ENCODE assay signal across 13 mouse cellular contexts in genomic region chr2:37569888-37570287, GRCm38 (mm10). TPM values are rescaled to one million over a fixed set of nuclear protein-coding genes. Genes with fewer than 3 reads are reported as not detected.
DNase-seq lines count a peak whose midpoint lies in the region; ATAC-seq and TF ChIP-seq lines count a peak whose summit lies in the region.
"Had no signal": no experiment of that assay in that cellular context is flagged by ENCODE, and none has a peak within 500 bp of the region (broad histone marks: within the 10 kb centered on the region; RNA-seq: fewer than 3 reads in every experiment).

No protein-coding gene starts in this region.

- 35% methylated on average over 5 of the region's 5 CpGs for WGBS in forebrain, postnatal 0 days
- 92% methylated on average over 5 of the region's 5 CpGs for WGBS in forebrain, embryonic 12.5 days

- no peak for DNase-seq in forebrain, postnatal 0 days
- peak; percentile 26 to 41 for DNase-seq in layer of hippocampus, postnatal 10 days (ENCODE audit: low spot score in 2 of 2)
- DNase-seq in layer of hippocampus, adult 8-10 months (ENCODE audit: low spot score in 2 of 2): no peak
- DNase-seq in right cerebral cortex, postnatal 4 days: peak; percentile 24
- no peak for DNase-seq in right cerebral cortex, adult 18-20 months
- peak; percentile 38 for DNase-seq in yolk sac, embryonic 10.5 days (ENCODE audit: low spot score)
- no peak for DNase-seq in thymus, adult 18-20 months
- DNase-seq: adrenal gland, postnatal 36 days; cerebellum, adult 8-10 months; layer of hippocampus, adult 9-11 months had no signal

- H3K27ac ChIP-seq in forebrain, postnatal 0 days (ENCODE audit: low read depth, low read length): peak overlapping the region; percentile 21; the same call in 1 of the 2 replicates
- no peak overlapping the region for H3K27ac ChIP-seq in forebrain, embryonic 12.5 days
- H3K27ac ChIP-seq: embryonic facial prominence, embryonic 15.5 days; limb, embryonic 15.5 days had no signal

- no peak for ATAC-seq in forebrain, postnatal 0 days
- ATAC-seq in forebrain, embryonic 12.5 days (ENCODE audit: low FRiP score): no peak

- H3K36me3 ChIP-seq in forebrain, postnatal 0 days (ENCODE audit: insufficient read depth): peaks cover 41% of the 10 kb centered on the region
- peaks cover 57% of the 10 kb centered on the region for H3K36me3 ChIP-seq in forebrain, embryonic 12.5 days (replicated peaks)

- no peak for TF ChIP-seq CTCF in forebrain, postnatal 0 days (IDR thresholded peaks at IDR 0.05; ENCODE audit: low read depth)

- H3K4me1 ChIP-seq in forebrain, postnatal 0 days (ENCODE audit: insufficient read depth): no peaks in the 10 kb centered on the region
- no peaks in the 10 kb centered on the region for H3K4me1 ChIP-seq in forebrain, embryonic 12.5 days
- H3K4me1 ChIP-seq: embryonic facial prominence, embryonic 15.5 days; limb, embryonic 15.5 days had no signal

- no peaks in the 10 kb centered on the region for H3K9me3 ChIP-seq in forebrain, postnatal 0 days (ENCODE audit: low read length)
- no peaks in the 10 kb centered on the region for H3K9me3 ChIP-seq in forebrain, embryonic 12.5 days
- H3K9me3 ChIP-seq: embryonic facial prominence, embryonic 15.5 days; limb, embryonic 15.5 days had no signal

- H3K9ac ChIP-seq in forebrain, postnatal 0 days: no peak overlapping the region
- H3K9ac ChIP-seq in forebrain, embryonic 12.5 days: no peak overlapping the region
- H3K9ac ChIP-seq: embryonic facial prominence, embryonic 15.5 days; limb, embryonic 15.5 days had no signal

- no peaks in the 10 kb centered on the region for H3K27me3 ChIP-seq in forebrain, postnatal 0 days (ENCODE audit: insufficient read depth, low read length)
- no peaks in the 10 kb centered on the region for H3K27me3 ChIP-seq in forebrain, embryonic 12.5 days
- H3K27me3 ChIP-seq: embryonic facial prominence, embryonic 15.5 days; limb, embryonic 15.5 days had no signal

- H3K4me3 ChIP-seq in forebrain, postnatal 0 days (ENCODE audit: low read depth, low read length): no peak overlapping the region
- H3K4me3 ChIP-seq in forebrain, embryonic 12.5 days (replicated peaks): no peak overlapping the region
- H3K4me3 ChIP-seq: embryonic facial prominence, embryonic 15.5 days; limb, embryonic 15.5 days had no signal

- H3K4me2 ChIP-seq in forebrain, postnatal 0 days (ENCODE audit: low read depth): no peak overlapping the region
- no peak overlapping the region for H3K4me2 ChIP-seq in forebrain, embryonic 12.5 days
- H3K4me2 ChIP-seq: embryonic facial prominence, embryonic 15.5 days; limb, embryonic 15.5 days had no signal

RNA-seq across cellular contexts. Expression of gene Gpr21, which starts 53.8 kb away (rescaled TPM):
- 35.8 and 38.1 TPM in 2 replicates for total RNA-seq in forebrain, postnatal 0 days (2014; rRNA removed)
- polyA plus RNA-seq in forebrain, postnatal 0 days (2015; fragmentation: Nextera tagmentation; extraction: Ambion mirVana): 13.8 and 14.5 TPM in 2 replicates
- polyA plus RNA-seq in forebrain, embryonic 12.5 days (2016; fragmentation: Nextera tagmentation; extraction: Ambion mirVana): 5.2 and 6.8 TPM in 2 replicates
- 1 to 10 TPM; 9.1 to 9.8 TPM for total RNA-seq in layer of hippocampus, postnatal 10 days (2021)
- total RNA-seq in layer of hippocampus, adult 8-10 months (2022): 1 to 10 TPM; 2.5 to 4.7 (median 3.9) TPM

Comparison
In these comparisons a context has a peak if more than half of its experiments do, and no peak if none do; other contexts are left out.
1. DNase-seq: peak in layer of hippocampus, postnatal 10 days (2 of 2), right cerebral cortex, postnatal 4 days (single experiment) and yolk sac, embryonic 10.5 days (single experiment); none in forebrain, postnatal 0 days (single experiment), layer of hippocampus, adult 8-10 months (0 of 2), right cerebral cortex, adult 18-20 months (single experiment) and thymus, adult 18-20 months (0 of 2).